Mouse (Mus musculus) ES-E14 (cell line): ENCODE data around the gene Tprkb. TPM values are rescaled to one million over a fixed set of nuclear protein-coding genes. Genes with fewer than 3 reads are reported as not detected.
A peak's percentile ranks its signal among the peaks of the same experiment; 100 is the strongest.
"Not testable (repeated sequence)": the region's sequence is repeated elsewhere in the genome, so short reads cannot be mapped to it uniquely, and the experiment has no call there.

ENCODE experiments used
- DNase-seq: peaks from one replicate; pipeline ENCODE4 v3.0.0-alpha.2; 2013; ENCODE audit warnings: low read depth, low spot score
- H3K27ac ChIP-seq: 2 replicates; pipeline ENCODE4 v1.5.1; 2012; ENCODE audit warnings: low read depth, mild to moderate bottlenecking, low read length, moderate library complexity, mixed read lengths; ENCODE audit not compliant: poor library complexity, insufficient read depth, severe bottlenecking
- H3K36me3 ChIP-seq: 2 replicates; pipeline ENCODE4 v1.6.1; 2012; ENCODE audit warnings: mild to moderate bottlenecking, low read length, moderate library complexity, mixed read lengths; ENCODE audit not compliant: control insufficient read depth, poor library complexity, insufficient read depth, severe bottlenecking
- H3K4me1 ChIP-seq, 2 experiments: fragments of 150-350 bp in 1 of 2; sonication (generic) in 1 of 2; 2 replicates each; pipeline ENCODE4 v1.6.1; 2012; ENCODE audit warnings: low read length in 2 of 2, mild to moderate bottlenecking in 1 of 2, mixed read lengths in 1 of 2; ENCODE audit not compliant: control insufficient read depth in 2 of 2, insufficient read depth in 2 of 2, poor library complexity in 1 of 2
- H3K4me3 ChIP-seq, 2 experiments: fragments of 150-350 bp in 1 of 2; sonication (generic) in 1 of 2; 2 replicates each; pipeline ENCODE4 v1.5.1; 2012; ENCODE audit warnings: low read length in 2 of 2, low read depth in 1 of 2, mild to moderate bottlenecking in 1 of 2, mixed read lengths in 1 of 2; ENCODE audit not compliant: insufficient read depth in 1 of 2, poor library complexity in 1 of 2, severe bottlenecking in 1 of 2
- H3K9ac ChIP-seq: 2 replicates; pipeline ENCODE4 v1.6.1; 2012; ENCODE audit warnings: low read depth, mild to moderate bottlenecking, low read length, mixed read lengths; ENCODE audit not compliant: poor library complexity, insufficient read depth, severe bottlenecking
- H3K9me3 ChIP-seq: fragments of 150-350 bp; sonication (generic); 2 replicates; pipeline ENCODE4 v1.6.1; 2012; ENCODE audit warnings: low read depth, mild to moderate bottlenecking, low read length; ENCODE audit not compliant: control insufficient read depth, insufficient read depth
- CHD2 ChIP-seq: IDR thresholded peaks from 2 replicates; pipeline ENCODE4 v1.6.1; 2014; ENCODE audit warnings: mild to moderate bottlenecking, low read depth, low read length, inconsistent platforms
- HCFC1 ChIP-seq: IDR thresholded peaks from 2 replicates; pipeline ENCODE4 v1.6.1; 2012; ENCODE audit warnings: low read length, inconsistent platforms, borderline replicate concordance; ENCODE audit not compliant: insufficient read depth
- MAFK ChIP-seq: IDR thresholded peaks from 2 replicates; pipeline ENCODE4 v1.6.1; 2014; ENCODE audit warnings: mild to moderate bottlenecking, low read depth, low read length, inconsistent platforms; ENCODE audit not compliant: insufficient read depth
- ZC3H11A ChIP-seq: IDR thresholded peaks from 2 replicates; pipeline ENCODE4 v1.6.1; 2012; ENCODE audit warnings: low read depth, mild to moderate bottlenecking, inconsistent platforms, low read length, borderline replicate concordance
- ZNF384 ChIP-seq: IDR thresholded peaks from 2 replicates; pipeline ENCODE4 v1.6.1; 2012; ENCODE audit warnings: low read depth, low read length, inconsistent platforms
- in situ Hi-C, 2 experiments: fragments of 600-800 bp; cut with MboI; formaldehyde crosslinking; loops; one replicate each; pipeline ENCODE4 v1.15.1; 2025; ENCODE audit warnings: low sequenced_read_pairs in 2 of 2, inconsistent platforms in 1 of 2; ENCODE audit not compliant: unreplicated experiment in 2 of 2
- total RNA-seq: library from RNA; depleted of rRNA; stranded (reverse); fragments of 300-350 nt; gene quantifications from 2 replicates; pipeline ENCODE4 v1.2.3, GENCODE M21; 2012

Gene Tprkb
- total RNA-seq, 1 experiment, result 25.3 TPM

DNA sequence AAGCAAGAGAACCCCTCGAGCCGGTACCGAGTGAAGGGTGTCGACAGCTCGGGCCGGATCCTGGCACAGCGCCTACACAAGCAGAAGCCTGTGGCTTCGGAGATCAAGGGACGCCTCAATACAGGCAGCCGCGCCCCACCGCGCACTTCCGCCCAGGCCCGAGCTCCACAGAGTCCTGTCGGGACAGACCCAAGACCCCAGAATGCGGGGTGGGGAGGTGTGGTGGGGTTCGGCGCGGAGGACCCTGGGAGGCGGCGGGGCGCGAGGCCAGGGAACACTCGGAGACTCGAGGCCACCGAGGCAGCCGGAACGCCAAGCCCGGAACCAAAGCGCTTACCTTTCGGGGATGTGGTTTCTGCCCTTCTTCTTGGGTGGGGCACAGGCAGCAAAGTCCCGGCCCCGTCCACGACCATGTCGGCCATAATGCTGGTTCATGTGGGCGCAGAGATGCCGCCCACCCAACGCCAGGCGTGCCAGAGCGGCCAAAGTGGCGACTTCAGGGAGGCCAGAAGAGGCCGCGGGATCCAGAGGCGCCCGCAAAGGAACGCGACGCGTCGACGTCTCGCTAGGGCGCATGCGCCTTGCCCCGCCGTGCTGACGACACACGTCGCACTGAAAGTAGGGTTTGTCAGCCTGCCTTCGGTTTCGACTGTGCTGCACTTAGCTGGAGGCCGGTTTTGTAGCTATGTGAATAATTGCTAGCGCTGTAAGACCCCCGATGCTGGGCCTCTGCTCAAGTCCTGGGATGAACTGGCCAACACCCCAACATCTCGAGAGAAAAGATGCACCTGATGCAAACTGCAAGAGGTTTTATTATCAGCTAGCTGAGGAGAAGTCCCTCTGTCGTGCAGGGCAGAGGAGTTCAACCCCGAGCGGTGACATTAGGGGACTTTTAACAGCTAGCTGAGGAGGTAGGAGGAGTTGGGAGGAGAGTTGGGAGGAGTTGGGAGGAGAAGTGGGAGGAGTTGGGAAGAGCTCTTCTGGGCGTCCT is 49.7 kb downstream of the Tprkb start, which contains the start of gene Dusp11:
Dusp11 (minus strand) TSS at position 567 of the 991 bp plus-strand sequence.
- H3K9ac ChIP-seq, result peak within 1 kb of the TSS; percentile 87

GRCm38 (mm10) chr6:85966081-85966480 is 54.4 kb downstream of the Tprkb start:
- DNase-seq, H3K9me3 ChIP-seq, in situ Hi-C loops, H3K4me3 ChIP-seq, H3K27ac ChIP-seq, H3K36me3 ChIP-seq, H3K9ac ChIP-seq, H3K4me1 ChIP-seq: not testable (repeated sequence)

More for the DNA sequence above, 49.7 kb downstream of the Tprkb start, which contains the start of gene Dusp11:
- Histone ChIP-seq H3K36me3 (peaks cover 4% of the 10 kb centered on the region), H3K4me1 (peaks cover 1 to 2% of the 10 kb centered on the region in 2 experiments; a peak in 2 of 4 replicates), H3K27ac (peak within 1 kb of the TSS; percentile 76), H3K4me3 (peak within 1 kb of the TSS; percentile 77 to 91), H3K9me3 (no peaks in the 10 kb centered on the region)
- no peak for TF ChIP-seq ZNF384
- TF ChIP-seq HCFC1, result 0 out of 2 replicates have a peak, but pooled peaks have one; percentile 6
- in situ Hi-C loops, result no loop called here
- DNase-seq, result peak; percentile 77

- in situ Hi-C loops, result no loop called here
- DNase-seq, result no peak
- H3K4me1 ChIP-seq, result peaks cover 2 to 4% of the 10 kb centered on the region in 2 experiments; a peak in 2 of 4 replicates
- H3K9ac ChIP-seq, result no peak overlapping the region
- no peak overlapping the region for H3K27ac ChIP-seq
- no peak overlapping the region for H3K4me3 ChIP-seq
- TF ChIP-seq HCFC1, result no peak
- no peak for TF ChIP-seq MAFK
- TF ChIP-seq ZC3H11A, result no peak
- TF ChIP-seq CHD2, result no peak
- TF ChIP-seq ZNF384, result no peak
- no peaks in the 10 kb centered on the region for H3K36me3 ChIP-seq
- no peaks in the 10 kb centered on the region for H3K9me3 ChIP-seq
These were observed 55.0 kb downstream of the Tprkb start for GRCm38 (mm10) chr6:85966686-85967085.

GRCm38 (mm10) chr6:85969889-85970288 is 58.2 kb downstream of the Tprkb start:
- no peaks in the 10 kb centered on the region for H3K36me3 ChIP-seq
- no peak for TF ChIP-seq HCFC1
- TF ChIP-seq ZNF384, result no peak
- TF ChIP-seq MAFK, result no peak
- TF ChIP-seq CHD2, result no peak
- TF ChIP-seq ZC3H11A, result no peak
- in situ Hi-C loops, result no loop called here

More at GRCm38 (mm10) chr6:85969889-85970288, 58.2 kb downstream of the Tprkb start:
- H3K4me1 ChIP-seq, result peaks cover 0 to 4% of the 10 kb centered on the region in 2 experiments; a peak in 2 of 4 replicates
- no peak overlapping the region for H3K9ac ChIP-seq
- H3K27ac ChIP-seq, result no peak overlapping the region
- no peaks in the 10 kb centered on the region for H3K9me3 ChIP-seq
- DNase-seq, result no peak
- no peak overlapping the region for H3K4me3 ChIP-seq
